Mouse (Mus musculus) megakaryocyte, embryonic 14.5 days (primary cell): ENCODE results near the gene Npas3.

ENCODE experiments used
- FLI1 ChIP-seq: IDR thresholded peaks from 2 replicates; pipeline ENCODE4 v1.6.1; 2012; ENCODE audit warnings: low read length, inconsistent platforms, mixed read lengths
- GATA1 ChIP-seq: IDR thresholded peaks from 3 replicates; pipeline ENCODE4 v1.6.1; 2012; ENCODE audit warnings: mixed read lengths, low read length, inconsistent platforms, borderline replicate concordance

GRCm38 (mm10) chr12:53837408-53837807 lies 588.9 kb downstream of the Npas3 start:
- TF ChIP-seq GATA1 (no peak), FLI1 (no peak)
